Mouse (Mus musculus) neural tube, embryonic 11.5 days (tissue): ENCODE measurements at regions not wholly inside any gene's neighbourhood (a gene's known extent, or its start where the extent isn't known, plus 50 kb on each side); places are given as distances from the start of the nearest gene placed in this dataset.

Source experiments
- ATAC-seq: fragments of 200-750 bp; cut with Nextera tagmentation; 2 replicates; pipeline ENCODE4 v1.8.0; 2017; ENCODE audit warnings: moderate number of reproducible peaks, mild to moderate bottlenecking, moderate TSS enrichment, moderate library complexity; ENCODE audit not compliant: insufficient read depth, low FRiP score, low TSS enrichment
- DNase-seq: peaks from one replicate; pipeline ENCODE4 v3.0.0-alpha.2; 2015; ENCODE audit warnings: low spot score
- H3K27ac ChIP-seq: fragments of 300-500 bp; sonication (generic); 2 replicates; pipeline ENCODE4 v1.5.1; 2014; ENCODE audit warnings: low read depth, mild to moderate bottlenecking, low read length
- H3K27me3 ChIP-seq: fragments of 300-500 bp; sonication (generic); 2 replicates; pipeline ENCODE4 v1.6.1; 2014; ENCODE audit warnings: mild to moderate bottlenecking, low read length, mixed read lengths; ENCODE audit not compliant: control insufficient read depth, insufficient read depth
- H3K36me3 ChIP-seq: fragments of 300-500 bp; sonication (generic); 2 replicates; pipeline ENCODE4 v1.6.1; 2014; ENCODE audit warnings: mild to moderate bottlenecking, low read length, moderate library complexity, mixed read lengths; ENCODE audit not compliant: control insufficient read depth, insufficient read depth
- H3K4me1 ChIP-seq: fragments of 300-500 bp; sonication (generic); 2 replicates; pipeline ENCODE4 v1.6.1; 2014; ENCODE audit warnings: low read length, mixed read lengths; ENCODE audit not compliant: control insufficient read depth, insufficient read depth
- H3K4me2 ChIP-seq: fragments of 300-500 bp; sonication (generic); 2 replicates; pipeline ENCODE4 v1.6.1; 2014; ENCODE audit warnings: low read depth, mild to moderate bottlenecking, moderate library complexity
- H3K4me3 ChIP-seq: fragments of 300-500 bp; sonication (generic); 2 replicates; pipeline ENCODE4 v1.5.1; 2014; ENCODE audit warnings: low read depth, low read length
- H3K9ac ChIP-seq: fragments of 300-500 bp; sonication (generic); 2 replicates; pipeline ENCODE4 v1.6.1; 2014; ENCODE audit warnings: mild to moderate bottlenecking, low read length
- H3K9me3 ChIP-seq: fragments of 300-500 bp; sonication (generic); 2 replicates; pipeline ENCODE4 v1.6.1; 2016; ENCODE audit warnings: low read length; ENCODE audit not compliant: control insufficient read depth
- WGBS: fragments of 180-500 bp; shearing (Covaris S2); extraction: QIAGEN DNeasy Blood & Tissue Kit; methylation state at CpG from one replicate; pipeline ENCODE4 v1.1.7; 2014; 5-methylcytosine and 5-hydroxymethylcytosine counted together

DNA sequence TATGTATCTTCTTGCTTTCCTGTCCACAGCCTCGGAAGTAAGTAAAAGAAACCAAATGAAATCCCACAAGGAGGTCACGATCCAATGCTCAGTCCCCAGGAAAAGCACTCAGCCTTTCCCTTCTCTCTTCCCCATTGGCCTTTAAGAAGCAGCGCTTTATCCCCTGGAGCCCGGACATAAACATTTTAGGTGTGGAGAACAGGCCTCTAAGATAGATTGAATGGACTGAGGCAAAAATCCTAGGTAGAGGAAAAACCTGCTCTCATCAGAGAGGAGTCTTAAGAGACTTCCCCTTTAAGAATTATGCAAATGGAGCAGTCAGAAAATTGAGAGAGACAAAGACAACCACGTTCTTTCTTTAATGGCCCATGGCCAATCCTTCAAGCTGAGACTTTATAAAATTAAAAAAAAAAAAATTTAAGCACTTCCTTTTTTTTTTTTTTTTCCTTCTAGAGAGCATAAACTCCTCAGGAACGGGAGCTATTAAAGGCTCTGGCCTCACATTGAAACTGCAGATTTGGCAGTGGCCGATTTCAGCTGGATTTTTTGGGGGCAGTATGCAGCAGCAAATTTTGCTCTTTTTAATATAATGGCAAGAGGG lies 1020.5 kb downstream of the 9330182O14Rik start:
- Histone ChIP-seq H3K9me3 (no peaks in the 10 kb centered on the region), H3K36me3 (no peaks in the 10 kb centered on the region), H3K4me1 (peaks cover 3% of the 10 kb centered on the region; the same call in 1 of the 2 replicates), H3K27me3 (no peaks in the 10 kb centered on the region), H3K9ac (peak overlapping the region; percentile 32; the same call in 1 of the 2 replicates), H3K4me3 (0 out of 2 replicates have a peak overlapping the region, but pooled peaks have one; percentile 2), H3K27ac (no peak overlapping the region), H3K4me2 (peak overlapping the region; percentile 35)
- DNase-seq (no peak), ATAC-seq (peak; percentile 16; the same call in 1 of the 2 replicates)
- 45% methylated on average over 7 of the region's 7 CpGs for WGBS

DNA sequence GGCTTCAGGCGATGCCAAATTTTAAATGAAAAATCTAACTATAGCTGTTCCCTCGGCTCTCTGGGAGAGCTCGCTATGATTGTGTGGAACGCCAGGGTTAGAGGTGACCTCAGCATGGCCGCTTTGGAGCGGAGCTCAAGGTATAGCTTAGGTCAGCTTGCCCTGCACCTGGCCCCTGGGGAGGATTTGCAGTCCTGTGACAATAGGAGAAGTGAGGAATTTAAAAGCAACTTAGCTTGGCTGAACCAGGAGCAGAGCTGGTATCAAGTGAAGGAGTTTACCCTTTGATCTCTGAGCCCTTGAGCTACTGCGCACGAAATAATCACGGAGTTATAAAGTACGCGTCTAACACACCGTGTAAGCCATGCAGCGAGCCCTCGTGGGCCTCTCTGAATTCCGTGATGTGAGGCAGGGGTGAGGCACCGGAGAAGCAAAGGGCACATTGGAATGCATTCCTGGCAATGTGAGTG lies 1021.0 kb downstream of the 9330182O14Rik start:
- Histone ChIP-seq H3K27me3 (no peaks in the 10 kb centered on the region), H3K4me3 (0 out of 2 replicates have a peak overlapping the region, but pooled peaks have one; percentile 2), H3K9ac (peak overlapping the region; percentile 32), H3K27ac (no peak overlapping the region), H3K36me3 (no peaks in the 10 kb centered on the region), H3K9me3 (no peaks in the 10 kb centered on the region), H3K4me2 (peak overlapping the region; percentile 35), H3K4me1 (peaks cover 3% of the 10 kb centered on the region; the same call in 1 of the 2 replicates)
- DNase-seq (peak; percentile 40), ATAC-seq (peak; percentile 23; the same call in 1 of the 2 replicates)
- WGBS = 12% methylated on average over 16 of the region's 16 CpGs

- Histone ChIP-seq H3K9ac (no peak overlapping the region), H3K4me2 (no peak overlapping the region), H3K27me3 (no peaks in the 10 kb centered on the region), H3K4me1 (peaks cover 3% of the 10 kb centered on the region; the same call in 1 of the 2 replicates), H3K27ac (no peak overlapping the region), H3K9me3 (no peaks in the 10 kb centered on the region), H3K36me3 (no peaks in the 10 kb centered on the region), H3K4me3 (no peak overlapping the region)
- DNase-seq = no peak
- no peak for ATAC-seq
Measured at GRCm38 (mm10) chr15:41157802-41158201, 1023.6 kb downstream of the 9330182O14Rik start.

DNA sequence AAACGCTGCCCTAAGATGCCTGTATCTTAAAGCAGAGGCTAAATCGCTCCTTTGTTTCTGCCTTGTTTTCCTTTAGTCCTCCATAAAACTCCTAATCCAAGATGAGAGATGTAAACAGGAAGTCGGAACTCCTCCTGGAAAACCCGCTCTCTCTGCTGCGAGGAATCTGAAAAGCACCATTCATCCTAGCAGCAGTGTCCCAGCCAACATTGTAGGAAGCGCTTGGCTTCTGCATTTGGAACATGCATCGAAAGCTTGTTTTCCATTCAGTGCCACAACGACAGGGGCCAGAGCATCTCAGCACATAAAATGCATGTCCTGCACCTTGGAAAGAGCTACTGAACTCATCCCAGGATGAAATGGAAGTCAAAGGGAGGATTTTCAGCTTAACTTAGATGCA lies 1028.1 kb downstream of the 9330182O14Rik start:
- H3K9me3 ChIP-seq = no peaks in the 10 kb centered on the region
- no peaks in the 10 kb centered on the region for H3K36me3 ChIP-seq
- no peaks in the 10 kb centered on the region for H3K27me3 ChIP-seq
- no peak overlapping the region for H3K9ac ChIP-seq
- no peaks in the 10 kb centered on the region for H3K4me1 ChIP-seq
- H3K4me2 ChIP-seq = no peak overlapping the region
- no peak for ATAC-seq
- 55% methylated on average over 8 of the region's 8 CpGs for WGBS
- H3K27ac ChIP-seq = no peak overlapping the region
- H3K4me3 ChIP-seq = no peak overlapping the region
- DNase-seq = no peak

DNA sequence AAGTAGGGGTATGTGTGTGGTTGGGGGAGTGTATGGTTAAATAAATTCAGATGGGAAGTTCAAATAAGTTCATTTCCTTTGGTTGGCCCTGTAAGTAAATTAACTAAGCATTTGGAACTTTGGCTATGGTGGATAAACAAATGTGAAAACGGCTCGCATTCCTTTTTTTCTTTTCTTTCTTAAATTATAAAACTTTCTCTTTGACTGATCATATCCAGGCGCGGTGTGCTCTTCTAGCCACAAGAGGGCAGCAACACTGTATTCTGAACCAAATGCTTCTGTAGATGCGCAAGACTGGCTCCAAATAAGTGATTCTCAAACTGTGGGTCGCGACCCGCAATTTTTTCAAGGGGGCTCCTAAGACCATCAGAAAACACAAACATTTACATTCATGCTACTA lies 1028.6 kb downstream of the 9330182O14Rik start:
- no peaks in the 10 kb centered on the region for H3K36me3 ChIP-seq
- no peak overlapping the region for H3K27ac ChIP-seq
- WGBS = 7% methylated on average over 8 of the region's 8 CpGs
- 0 out of 2 replicates have a peak, but pooled peaks have one; percentile 37 for ATAC-seq
- peak; percentile 57 for DNase-seq
- no peak overlapping the region for H3K4me2 ChIP-seq
- H3K9ac ChIP-seq = no peak overlapping the region
- H3K9me3 ChIP-seq = no peaks in the 10 kb centered on the region
- no peaks in the 10 kb centered on the region for H3K27me3 ChIP-seq
- no peak overlapping the region for H3K4me3 ChIP-seq
- H3K4me1 ChIP-seq = no peaks in the 10 kb centered on the region

DNA sequence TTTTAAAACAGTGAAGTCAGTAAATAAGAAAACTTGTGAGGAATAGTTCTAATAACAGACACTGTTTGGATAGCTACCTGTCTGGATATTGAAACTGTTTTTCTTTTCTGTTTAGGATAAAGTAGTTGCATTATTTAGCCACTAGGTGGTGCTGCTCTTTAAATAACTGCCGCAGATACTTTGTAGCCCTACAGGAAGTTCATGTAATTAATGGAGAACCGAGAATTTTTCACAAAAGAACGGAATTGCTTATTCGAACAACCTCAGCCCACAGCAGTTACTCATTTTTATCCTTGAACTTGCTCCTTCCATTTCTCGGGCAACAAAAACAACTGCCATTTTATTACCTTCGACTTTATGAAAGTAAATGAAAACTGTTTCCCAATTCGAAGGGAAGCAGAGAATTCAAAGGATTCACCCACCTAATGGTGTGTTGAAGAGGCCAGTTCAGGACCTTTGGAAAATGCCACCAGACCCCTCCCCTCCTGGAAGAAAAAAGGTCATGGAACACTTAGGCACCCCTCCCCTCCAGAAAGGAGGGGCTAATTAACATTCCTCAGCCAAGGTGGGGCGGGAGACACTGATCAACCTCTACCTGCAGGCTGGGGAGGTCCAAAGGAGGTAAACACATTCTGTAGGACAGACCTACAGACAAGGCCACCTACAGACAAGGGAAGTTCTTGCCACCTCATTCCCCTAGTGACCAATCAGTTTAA lies 1029.6 kb downstream of the 9330182O14Rik start:
- 17% methylated on average over 8 of the region's 8 CpGs for WGBS
- no peak overlapping the region for H3K27ac ChIP-seq

GRCm38 (mm10) chr15:41165534-41165933 lies 1031.4 kb downstream of the 9330182O14Rik start:
- Histone ChIP-seq H3K9me3 (no peaks in the 10 kb centered on the region), H3K36me3 (no peaks in the 10 kb centered on the region), H3K4me1 (no peaks in the 10 kb centered on the region), H3K27me3 (no peaks in the 10 kb centered on the region), H3K4me2 (no peak overlapping the region), H3K9ac (no peak overlapping the region), H3K4me3 (no peak overlapping the region), H3K27ac (no peak overlapping the region)
- ATAC-seq (no peak), DNase-seq (no peak)
- 84% methylated on average over 3 of the region's 3 CpGs for WGBS

More for the DNA sequence above, 1029.6 kb downstream of the 9330182O14Rik start:
- DNase-seq = peak; percentile 30
- Histone ChIP-seq H3K9ac (no peak overlapping the region), H3K4me2 (peak overlapping the region; percentile 27; the same call in 1 of the 2 replicates), H3K4me1 (no peaks in the 10 kb centered on the region), H3K27me3 (no peaks in the 10 kb centered on the region), H3K4me3 (no peak overlapping the region), H3K9me3 (no peaks in the 10 kb centered on the region), H3K36me3 (no peaks in the 10 kb centered on the region)
- peak; percentile 51 for ATAC-seq

- 88% methylated on average over 4 of the region's 5 CpGs for WGBS
- Histone ChIP-seq H3K4me1 (no peaks in the 10 kb centered on the region), H3K9ac (no peak overlapping the region), H3K4me3 (no peak overlapping the region), H3K27me3 (no peaks in the 10 kb centered on the region), H3K4me2 (no peak overlapping the region), H3K9me3 (no peaks in the 10 kb centered on the region), H3K36me3 (no peaks in the 10 kb centered on the region), H3K27ac (no peak overlapping the region)
- no peak for DNase-seq
- no peak for ATAC-seq
Measured at GRCm38 (mm10) chr15:41190792-41191191, 1056.6 kb downstream of the 9330182O14Rik start.
